Mouse (Mus musculus) intestine, embryonic 14.5 days (tissue): ENCODE results near the gene Zbtb1. TPM values are rescaled to one million over a fixed set of nuclear protein-coding genes. Genes with fewer than 3 reads are reported as not detected.
A peak's percentile ranks its signal among the peaks of the same experiment; 100 is the strongest.

Experiments
- ATAC-seq: fragments of 200-750 bp; cut with Nextera tagmentation; replicated peaks from 2 replicates; pipeline ENCODE4 v1.8.0; 2017; ENCODE audit warnings: low read depth, moderate number of reproducible peaks, moderate TSS enrichment, moderate library complexity; ENCODE audit not compliant: low FRiP score, low TSS enrichment
- DNase-seq: peaks from one replicate; pipeline ENCODE4 v3.0.0-alpha.2; 2018; ENCODE audit warnings: low spot score
- H3K27ac ChIP-seq: fragments of 300-500 bp; sonication (generic); 2 replicates; pipeline ENCODE4 v1.5.1; 2014; ENCODE audit warnings: low read depth, mild to moderate bottlenecking, control low read depth
- H3K27me3 ChIP-seq: fragments of 300-500 bp; sonication (generic); replicated peaks from 2 replicates; pipeline ENCODE4 v1.6.1; 2014; ENCODE audit warnings: low read length, control low read depth; ENCODE audit not compliant: control insufficient read depth, insufficient read depth
- H3K36me3 ChIP-seq: fragments of 300-500 bp; sonication (generic); 2 replicates; pipeline ENCODE4 v1.6.1; 2014; ENCODE audit warnings: low read length, control low read depth; ENCODE audit not compliant: control insufficient read depth, insufficient read depth
- H3K4me1 ChIP-seq: fragments of 300-500 bp; sonication (generic); replicated peaks from 2 replicates; pipeline ENCODE4 v1.6.1; 2014; ENCODE audit warnings: low read length, control low read depth, mixed read lengths; ENCODE audit not compliant: control insufficient read depth, insufficient read depth
- H3K4me2 ChIP-seq: fragments of 300-500 bp; sonication (generic); 2 replicates; pipeline ENCODE4 v1.6.1; 2014; ENCODE audit warnings: low read length
- H3K4me3 ChIP-seq: fragments of 300-500 bp; sonication (generic); 2 replicates; pipeline ENCODE4 v1.5.1; 2014; ENCODE audit warnings: low read depth, low read length, control low read depth, mixed read lengths
- H3K9ac ChIP-seq: fragments of 300-500 bp; sonication (generic); 2 replicates; pipeline ENCODE4 v1.6.1; 2014; ENCODE audit warnings: mild to moderate bottlenecking, low read length
- H3K9me3 ChIP-seq: fragments of 300-500 bp; sonication (generic); 2 replicates; pipeline ENCODE4 v1.6.1; 2016; ENCODE audit warnings: low read length, control low read depth; ENCODE audit not compliant: control insufficient read depth
- WGBS: fragments of 180-500 bp; shearing (Covaris S2); extraction: QIAGEN DNeasy Blood & Tissue Kit; methylation state at CpG from one replicate; pipeline ENCODE4 v1.1.7; 2014; 5-methylcytosine and 5-hydroxymethylcytosine counted together
- polyA plus RNA-seq: library from polyadenylated mRNA; unstranded; fragments of >200 nt; fragmentation: Nextera tagmentation; extraction: Ambion mirVana; gene quantifications from 2 replicates; pipeline ENCODE4 v1.2.1, GENCODE M21; 2014

Zbtb1 gene
- polyA plus RNA-seq, 1 experiment from 2014 or later = 9.4 TPM

GRCm38 (mm10) chr12:76341080-76341479, 29.0 kb upstream of the Zbtb1 start:
- Histone ChIP-seq H3K9ac (no peak overlapping the region), H3K27ac (no peak overlapping the region), H3K4me2 (no peak overlapping the region), H3K4me1 (no peaks in the 10 kb centered on the region), H3K9me3 (no peaks in the 10 kb centered on the region), H3K36me3 (0 out of 2 replicates have a peak, but pooled peaks cover 3% of the 10 kb centered on the region), H3K27me3 (no peaks in the 10 kb centered on the region), H3K4me3 (no peak overlapping the region)
- ATAC-seq (no peak), DNase-seq (no peak)
- 7% methylated on average over 4 of the region's 4 CpGs for whole genome bisulfite sequencing

GRCm38 (mm10) chr12:76345759-76346455, 24.2 kb upstream of the Zbtb1 start:
- no peak for ATAC-seq
- H3K9ac ChIP-seq = no peak overlapping the region
- H3K27ac ChIP-seq = no peak overlapping the region
- H3K4me2 ChIP-seq = no peak overlapping the region
- DNase-seq = no peak
- H3K4me1 ChIP-seq = no peaks in the 10 kb centered on the region
- H3K27me3 ChIP-seq = no peaks in the 10 kb centered on the region
- H3K36me3 ChIP-seq = peaks cover 32% of the 10 kb centered on the region
- H3K4me3 ChIP-seq = no peak overlapping the region
- WGBS = 84% methylated on average over 5 of the region's 6 CpGs
- no peaks in the 10 kb centered on the region for H3K9me3 ChIP-seq

- H3K27ac ChIP-seq = no peak overlapping the region
- H3K4me1 ChIP-seq = no peaks in the 10 kb centered on the region
- H3K4me3 ChIP-seq = no peak overlapping the region
- H3K27me3 ChIP-seq = no peaks in the 10 kb centered on the region
- H3K9ac ChIP-seq = no peak overlapping the region
- ATAC-seq (no peak), DNase-seq (no peak)
- peaks cover 38% of the 10 kb centered on the region for H3K36me3 ChIP-seq
- H3K4me2 ChIP-seq = no peak overlapping the region
- no peaks in the 10 kb centered on the region for H3K9me3 ChIP-seq
- whole genome bisulfite sequencing = 79% methylated on average over 8 of the region's 8 CpGs
Measured at GRCm38 (mm10) chr12:76349680-76350220, 20.3 kb upstream of the Zbtb1 start.

- H3K27me3 ChIP-seq = no peaks in the 10 kb centered on the region
- no peak overlapping the region for H3K9ac ChIP-seq
- no peak overlapping the region for H3K27ac ChIP-seq
- H3K36me3 ChIP-seq = no peaks in the 10 kb centered on the region
- no peak overlapping the region for H3K4me3 ChIP-seq
- no peaks in the 10 kb centered on the region for H3K4me1 ChIP-seq
- WGBS = 90% methylated on average over 1 of the region's 1 CpGs
- H3K4me2 ChIP-seq = no peak overlapping the region
- no peak for DNase-seq
- ATAC-seq = no peak
- H3K9me3 ChIP-seq = no peaks in the 10 kb centered on the region
Measured at GRCm38 (mm10) chr12:76360868-76361267, 9.2 kb upstream of the Zbtb1 start.

GRCm38 (mm10) chr12:76361405-76362302, 8.4 kb upstream of the Zbtb1 start:
- no peaks in the 10 kb centered on the region for H3K27me3 ChIP-seq
- no peak overlapping the region for H3K4me3 ChIP-seq
- no peaks in the 10 kb centered on the region; the same call in 1 of the 2 replicates for H3K4me1 ChIP-seq
- ATAC-seq = no peak
- no peak overlapping the region for H3K9ac ChIP-seq
- 75% methylated on average over 9 of the region's 9 CpGs for WGBS
- H3K36me3 ChIP-seq = no peaks in the 10 kb centered on the region
- no peak for DNase-seq
- no peak overlapping the region for H3K4me2 ChIP-seq
- no peaks in the 10 kb centered on the region for H3K9me3 ChIP-seq
- H3K27ac ChIP-seq = no peak overlapping the region

- ATAC-seq (no peak), DNase-seq (no peak)
- H3K36me3 ChIP-seq = no peaks in the 10 kb centered on the region
- H3K4me2 ChIP-seq = no peak overlapping the region
- H3K9ac ChIP-seq = no peak overlapping the region
- no peaks in the 10 kb centered on the region for H3K9me3 ChIP-seq
- WGBS = 78% methylated on average over 9 of the region's 9 CpGs
- peaks cover under 1% of the 10 kb centered on the region; the same call in 1 of the 2 replicates for H3K4me1 ChIP-seq
- no peak overlapping the region for H3K4me3 ChIP-seq
- no peak overlapping the region for H3K27ac ChIP-seq
- no peaks in the 10 kb centered on the region for H3K27me3 ChIP-seq
Measured at GRCm38 (mm10) chr12:76362303-76362676, 7.8 kb upstream of the Zbtb1 start.

- Histone ChIP-seq H3K27me3 (no peaks in the 10 kb centered on the region), H3K4me1 (peaks cover 16% of the 10 kb centered on the region), H3K9me3 (no peaks in the 10 kb centered on the region), H3K36me3 (no peaks in the 10 kb centered on the region), H3K9ac (no peak overlapping the region), H3K4me2 (no peak overlapping the region), H3K27ac (no peak overlapping the region), H3K4me3 (no peak overlapping the region)
- DNase-seq (no peak), ATAC-seq (no peak)
- 69% methylated on average over 3 of the region's 3 CpGs for WGBS
Measured at GRCm38 (mm10) chr12:76366276-76366675, 3.8 kb upstream of the Zbtb1 start.

GRCm38 (mm10) chr12:76367096-76367995, 2.7 kb upstream of the Zbtb1 start:
- ATAC-seq (no peak), DNase-seq (peak; percentile 62)
- Histone ChIP-seq H3K36me3 (no peaks in the 10 kb centered on the region), H3K27me3 (no peaks in the 10 kb centered on the region), H3K9ac (no peak overlapping the region), H3K4me3 (no peak overlapping the region), H3K4me1 (peaks cover 25% of the 10 kb centered on the region), H3K4me2 (peak overlapping the region; percentile 94), H3K27ac (no peak overlapping the region), H3K9me3 (no peaks in the 10 kb centered on the region)
- 19% methylated on average over 14 of the region's 14 CpGs for WGBS
